Mouse (Mus musculus): ENCODE measurements around the gene Crot. TPM values are rescaled to one million over a fixed set of nuclear protein-coding genes. Genes with fewer than 3 reads are reported as not detected.

The Crot gene
- polyA plus RNA-seq, 1 experiment = 6.6 TPM

- Histone ChIP-seq H3ac (ENCODE audit: control insufficient read depth, insufficient read length) (no peak overlapping the region), H3K79me2 (ENCODE audit: control insufficient read depth, insufficient read depth) (no peaks in the 10 kb centered on the region), H3K4me2 (ENCODE audit: low read depth) (no peak overlapping the region), H3K27me3 (ENCODE audit: control insufficient read depth, insufficient read depth, insufficient read length) (no peaks in the 10 kb centered on the region), H3K36me3 (ENCODE audit: control insufficient read depth, insufficient read depth) (peaks cover 5% of the 10 kb centered on the region), H3K4me3 (no peak overlapping the region)
- TF ChIP-seq TCF12 (IDR thresholded peaks at IDR 0.05; ENCODE audit: insufficient read depth, poor library complexity, severe bottlenecking) (no peak), TCF3 (IDR thresholded peaks at IDR 0.05; ENCODE audit: insufficient read length, low read depth) (no peak), CEBPB (IDR thresholded peaks at IDR 0.05; ENCODE audit: insufficient read depth, poor library complexity, severe bottlenecking) (no peak), POLR2AphosphoS2 (IDR thresholded peaks at IDR 0.05; ENCODE audit: insufficient read length, low read depth) (no peak), REST (IDR thresholded peaks at IDR 0.05; ENCODE audit: insufficient read depth, insufficient read length) (no peak), E2F4 (IDR thresholded peaks at IDR 0.05; ENCODE audit: insufficient read depth) (no peak), MYOD1 (IDR thresholded peaks at IDR 0.05; ENCODE audit: control insufficient read depth in 1 of 3, insufficient read length in 2 of 3, low read depth in 2 of 3) (no peak), MAX (IDR thresholded peaks at IDR 0.05; ENCODE audit: low read depth) (no peak), SRF (IDR thresholded peaks at IDR 0.05; ENCODE audit: control insufficient read depth, insufficient read length, low read depth) (no peak)
These were observed 5.5 kb downstream of the Crot start for GRCm38 (mm10) chr5:8991626-8992025.

DNA sequence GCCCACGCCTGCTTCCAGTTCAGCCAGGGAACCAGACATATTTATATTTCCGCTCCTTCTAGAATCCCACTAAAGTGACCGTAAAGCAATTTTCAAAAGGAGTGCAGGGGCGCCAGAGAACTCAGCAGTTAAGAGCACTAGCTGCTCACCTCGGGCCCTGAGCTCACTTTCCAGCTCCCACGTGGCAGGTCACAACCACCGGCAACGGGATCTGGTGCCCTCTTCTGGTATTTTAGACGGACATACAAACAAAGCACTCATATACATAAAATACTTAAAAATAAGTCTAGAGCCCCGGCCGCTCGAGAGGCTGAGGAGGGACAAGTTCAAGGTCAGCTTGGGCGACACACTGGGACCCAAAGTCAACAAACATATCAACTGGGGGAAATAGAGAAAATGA is 6.6 kb downstream of the Crot start:
- Histone ChIP-seq H3K4me2 (ENCODE audit: low read depth) (no peak overlapping the region), H3ac (ENCODE audit: control insufficient read depth, insufficient read length) (no peak overlapping the region), H3K36me3 (ENCODE audit: control insufficient read depth, insufficient read depth) (peaks cover 11% of the 10 kb centered on the region), H3K4me3 (no peak overlapping the region), H3K79me2 (ENCODE audit: control insufficient read depth, insufficient read depth) (no peaks in the 10 kb centered on the region), H3K27me3 (ENCODE audit: control insufficient read depth, insufficient read depth, insufficient read length) (no peaks in the 10 kb centered on the region)
- TF ChIP-seq CEBPB (IDR thresholded peaks at IDR 0.05; ENCODE audit: insufficient read depth, poor library complexity, severe bottlenecking) = no peak
- no peak for TF ChIP-seq SRF (IDR thresholded peaks at IDR 0.05; ENCODE audit: control insufficient read depth, insufficient read length, low read depth)
- no peak for TF ChIP-seq TCF12 (IDR thresholded peaks at IDR 0.05; ENCODE audit: insufficient read depth, poor library complexity, severe bottlenecking)
- no peak for TF ChIP-seq MYOG (IDR thresholded peaks at IDR 0.05; ENCODE audit: control insufficient read depth in 1 of 3, insufficient read depth in 1 of 3, insufficient read length in 2 of 3, low read depth in 2 of 3)
- TF ChIP-seq E2F4 (IDR thresholded peaks at IDR 0.05; ENCODE audit: insufficient read depth) = no peak
- TF ChIP-seq POLR2AphosphoS2 (IDR thresholded peaks at IDR 0.05; ENCODE audit: insufficient read length, low read depth) = no peak

- peaks cover 16% of the 10 kb centered on the region for H3K36me3 ChIP-seq (ENCODE audit: control insufficient read depth, insufficient read depth)
These were observed 9.2 kb downstream of the Crot start for GRCm38 (mm10) chr5:8987925-8988324.

DNA sequence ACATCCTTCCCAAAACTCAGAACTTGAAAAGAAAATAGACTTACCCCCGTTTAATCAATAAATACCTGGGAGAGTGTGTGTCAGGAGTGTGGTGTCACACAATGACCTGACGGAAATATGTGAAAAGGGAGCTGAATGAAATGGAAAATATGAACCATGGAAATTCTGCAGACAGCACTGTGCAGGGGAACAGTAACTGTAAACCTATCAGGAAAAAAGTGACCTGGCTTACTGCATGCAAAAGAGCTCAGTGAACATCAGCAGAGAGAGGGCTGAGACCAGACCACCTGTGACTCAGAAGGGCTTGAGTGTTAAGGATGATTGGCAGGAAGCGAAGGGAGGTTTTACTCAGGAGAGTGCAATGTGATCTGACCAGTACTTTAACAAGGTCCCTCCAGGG is 11.7 kb downstream of the Crot start:
- no peaks in the 10 kb centered on the region for H3K79me2 ChIP-seq (ENCODE audit: control insufficient read depth, insufficient read depth)
- H3ac ChIP-seq (ENCODE audit: control insufficient read depth, insufficient read length) = no peak overlapping the region
- no peak for TF ChIP-seq REST (IDR thresholded peaks at IDR 0.05; ENCODE audit: insufficient read depth, insufficient read length)
- no peak for TF ChIP-seq TCF12 (IDR thresholded peaks at IDR 0.05; ENCODE audit: insufficient read depth, poor library complexity, severe bottlenecking)
- no peak for TF ChIP-seq SRF (IDR thresholded peaks at IDR 0.05; ENCODE audit: control insufficient read depth, insufficient read length, low read depth)
- no peak for TF ChIP-seq MYOD1 (IDR thresholded peaks at IDR 0.05; ENCODE audit: control insufficient read depth in 1 of 3, insufficient read length in 2 of 3, low read depth in 2 of 3)
- TF ChIP-seq TCF3 (IDR thresholded peaks at IDR 0.05; ENCODE audit: insufficient read length, low read depth) = no peak
- no peak for TF ChIP-seq E2F4 (IDR thresholded peaks at IDR 0.05; ENCODE audit: insufficient read depth)
- TF ChIP-seq CEBPB (IDR thresholded peaks at IDR 0.05; ENCODE audit: insufficient read depth, poor library complexity, severe bottlenecking) = no peak
- no peaks in the 10 kb centered on the region for H3K27me3 ChIP-seq (ENCODE audit: control insufficient read depth, insufficient read depth, insufficient read length)
- peaks cover 21% of the 10 kb centered on the region for H3K36me3 ChIP-seq (ENCODE audit: control insufficient read depth, insufficient read depth)
- H3K4me3 ChIP-seq = no peak overlapping the region
- no peak overlapping the region for H3K4me2 ChIP-seq (ENCODE audit: low read depth)

More at GRCm38 (mm10) chr5:8987925-8988324, 9.2 kb downstream of the Crot start:
- no peak overlapping the region for H3ac ChIP-seq (ENCODE audit: control insufficient read depth, insufficient read length)
- no peaks in the 10 kb centered on the region for H3K27me3 ChIP-seq (ENCODE audit: control insufficient read depth, insufficient read depth, insufficient read length)
- no peak overlapping the region for H3K4me2 ChIP-seq (ENCODE audit: low read depth)
- H3K4me3 ChIP-seq = no peak overlapping the region
- no peaks in the 10 kb centered on the region for H3K79me2 ChIP-seq (ENCODE audit: control insufficient read depth, insufficient read depth)
- no peak for TF ChIP-seq TCF12 (IDR thresholded peaks at IDR 0.05; ENCODE audit: insufficient read depth, poor library complexity, severe bottlenecking)
- no peak for TF ChIP-seq POLR2AphosphoS2 (IDR thresholded peaks at IDR 0.05; ENCODE audit: insufficient read length, low read depth)

DNA sequence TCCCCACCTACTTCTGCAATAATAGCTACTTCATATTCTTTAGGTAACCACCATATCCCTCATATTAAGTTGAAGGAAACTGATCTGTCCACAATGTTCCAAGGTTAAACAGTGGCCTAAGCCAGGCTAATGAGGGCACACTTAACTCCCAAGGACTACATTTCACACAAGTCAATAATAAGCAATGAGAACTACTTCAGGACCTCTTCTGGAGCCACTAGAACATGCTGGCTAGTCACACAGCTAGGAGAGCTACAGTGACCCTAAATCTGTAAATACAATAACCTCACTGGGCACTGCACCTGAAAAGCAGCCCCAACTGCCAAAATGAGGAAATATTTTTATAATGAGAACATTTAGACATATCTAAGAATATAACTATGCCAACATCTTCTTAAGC is 22.4 kb downstream of the Crot start:
- Histone ChIP-seq H3ac (ENCODE audit: control insufficient read depth, insufficient read length) (no peak overlapping the region), H3K4me3 (no peak overlapping the region), H3K36me3 (ENCODE audit: control insufficient read depth, insufficient read depth) (peaks cover 5% of the 10 kb centered on the region)

GRCm38 (mm10) chr5:8972355-8972754 is 24.8 kb downstream of the Crot start:
- peaks cover 14% of the 10 kb centered on the region for H3K36me3 ChIP-seq (ENCODE audit: control insufficient read depth, insufficient read depth)
- H3K4me3 ChIP-seq = no peak overlapping the region
- no peaks in the 10 kb centered on the region for H3K27me3 ChIP-seq (ENCODE audit: control insufficient read depth, insufficient read depth, insufficient read length)
- TF ChIP-seq MYOD1 (IDR thresholded peaks at IDR 0.05; ENCODE audit: control insufficient read depth in 1 of 3, insufficient read length in 2 of 3, low read depth in 2 of 3) (no peak), POLR2AphosphoS2 (IDR thresholded peaks at IDR 0.05; ENCODE audit: insufficient read length, low read depth) (no peak), REST (IDR thresholded peaks at IDR 0.05; ENCODE audit: insufficient read depth, insufficient read length) (no peak), SRF (IDR thresholded peaks at IDR 0.05; ENCODE audit: control insufficient read depth, insufficient read length, low read depth) (no peak), USF1 (IDR thresholded peaks at IDR 0.05; ENCODE audit: low read depth) (no peak), CEBPB (IDR thresholded peaks at IDR 0.05; ENCODE audit: insufficient read depth, poor library complexity, severe bottlenecking) (no peak), E2F4 (IDR thresholded peaks at IDR 0.05; ENCODE audit: insufficient read depth) (no peak), MAX (IDR thresholded peaks at IDR 0.05; ENCODE audit: low read depth) (no peak), TCF12 (IDR thresholded peaks at IDR 0.05; ENCODE audit: insufficient read depth, poor library complexity, severe bottlenecking) (no peak), MYOG (IDR thresholded peaks at IDR 0.05; ENCODE audit: control insufficient read depth in 1 of 3, insufficient read depth in 1 of 3, insufficient read length in 2 of 3, low read depth in 2 of 3) (no peak), TCF3 (IDR thresholded peaks at IDR 0.05; ENCODE audit: insufficient read length, low read depth) (no peak), POLR2A (IDR thresholded peaks at IDR 0.05; ENCODE audit: insufficient read length, low read depth) (no peak)
- no peaks in the 10 kb centered on the region for H3K79me2 ChIP-seq (ENCODE audit: control insufficient read depth, insufficient read depth)
- no peak overlapping the region for H3ac ChIP-seq (ENCODE audit: control insufficient read depth, insufficient read length)
- no peak overlapping the region for H3K4me2 ChIP-seq (ENCODE audit: low read depth)

More for the DNA sequence above, 22.4 kb downstream of the Crot start:
- TF ChIP-seq REST (IDR thresholded peaks at IDR 0.05; ENCODE audit: insufficient read depth, insufficient read length) = no peak
- no peak for TF ChIP-seq TCF12 (IDR thresholded peaks at IDR 0.05; ENCODE audit: insufficient read depth, poor library complexity, severe bottlenecking)
- no peak for TF ChIP-seq POLR2AphosphoS2 (IDR thresholded peaks at IDR 0.05; ENCODE audit: insufficient read length, low read depth)
- no peak for TF ChIP-seq CEBPB (IDR thresholded peaks at IDR 0.05; ENCODE audit: insufficient read depth, poor library complexity, severe bottlenecking)
- no peak for TF ChIP-seq TCF3 (IDR thresholded peaks at IDR 0.05; ENCODE audit: insufficient read length, low read depth)
- no peak overlapping the region for H3K4me2 ChIP-seq (ENCODE audit: low read depth)
- no peaks in the 10 kb centered on the region for H3K79me2 ChIP-seq (ENCODE audit: control insufficient read depth, insufficient read depth)
- H3K27me3 ChIP-seq (ENCODE audit: control insufficient read depth, insufficient read depth, insufficient read length) = no peaks in the 10 kb centered on the region

All from myocyte (in vitro differentiated cells).